Mouse (Mus musculus) midbrain, embryonic 11.5 days (tissue): ENCODE results near the gene Hells. TPM values are rescaled to one million over a fixed set of nuclear protein-coding genes. Genes with fewer than 3 reads are reported as not detected.

Source experiments
- ATAC-seq: fragments of 200-750 bp; cut with Nextera tagmentation; 2 replicates; pipeline ENCODE4 v1.8.0; 2017; ENCODE audit warnings: moderate TSS enrichment, moderate library complexity; ENCODE audit not compliant: low FRiP score
- DNase-seq: peaks from one replicate; pipeline ENCODE4 v3.0.0; 2015; ENCODE audit warnings: low spot score; ENCODE audit errors: missing footprints
- H3K27ac ChIP-seq: fragments of 300-500 bp; sonication (generic); 2 replicates; pipeline ENCODE4 v1.5.1; 2014; ENCODE audit warnings: low read depth, low read length
- H3K27me3 ChIP-seq: fragments of 300-500 bp; sonication (generic); 2 replicates; pipeline ENCODE4 v1.6.1; 2014; ENCODE audit warnings: mild to moderate bottlenecking, low read length, moderate library complexity, mixed read lengths; ENCODE audit not compliant: control insufficient read depth, insufficient read depth
- H3K36me3 ChIP-seq: fragments of 300-500 bp; sonication (generic); 2 replicates; pipeline ENCODE4 v1.6.1; 2014; ENCODE audit warnings: mild to moderate bottlenecking, low read length, moderate library complexity, mixed read lengths; ENCODE audit not compliant: control insufficient read depth, insufficient read depth
- H3K4me1 ChIP-seq: fragments of 300-500 bp; sonication (generic); 2 replicates; pipeline ENCODE4 v1.6.1; 2014; ENCODE audit warnings: low read length; ENCODE audit not compliant: control insufficient read depth, insufficient read depth
- H3K4me2 ChIP-seq: fragments of 300-500 bp; sonication (generic); 2 replicates; pipeline ENCODE4 v1.6.1; 2014; ENCODE audit warnings: mild to moderate bottlenecking, moderate library complexity
- H3K4me3 ChIP-seq: fragments of 300-500 bp; sonication (generic); 2 replicates; pipeline ENCODE4 v1.5.1; 2014; ENCODE audit warnings: low read depth, low read length
- H3K9ac ChIP-seq: fragments of 300-500 bp; sonication (generic); 2 replicates; pipeline ENCODE4 v1.6.1; 2014; ENCODE audit warnings: low read length
- H3K9me3 ChIP-seq: fragments of 300-500 bp; sonication (generic); 2 replicates; pipeline ENCODE4 v1.6.1; 2016; ENCODE audit warnings: low read length; ENCODE audit not compliant: control insufficient read depth
- WGBS: fragments of 180-500 bp; shearing (Covaris S2); extraction: QIAGEN DNeasy Blood & Tissue Kit; methylation state at CpG from one replicate; pipeline ENCODE4 v1.1.7; 2014; 5-methylcytosine and 5-hydroxymethylcytosine counted together
- polyA plus RNA-seq: library from polyadenylated mRNA; unstranded; fragments of >200 nt; fragmentation: Nextera tagmentation; extraction: Ambion mirVana; gene quantifications from 2 replicates; pipeline ENCODE4 v1.2.1, GENCODE M21; 2014

Hells gene
- polyA plus RNA-seq, 1 experiment from 2014 or later: 94.3 TPM

GRCm38 (mm10) chr19:38930252-38930787, 395 bp upstream of the Hells start:
- Histone ChIP-seq H3K4me1 (peaks cover 6% of the 10 kb centered on the region; the same call in 1 of the 2 replicates), H3K27me3 (no peaks in the 10 kb centered on the region), H3K4me2 (peak overlapping the region; percentile 82), H3K9ac (peak overlapping the region; percentile 92), H3K4me3 (peak overlapping the region; percentile 81), H3K9me3 (no peaks in the 10 kb centered on the region), H3K36me3 (peaks cover 4% of the 10 kb centered on the region; the same call in 1 of the 2 replicates), H3K27ac (no peak overlapping the region)
- ATAC-seq: peak; percentile 52
- WGBS: 2% methylated on average over 23 of the region's 23 CpGs
- DNase-seq: no peak

GRCm38 (mm10) chr19:38931566-38931890, 813 bp downstream of the Hells start:
- H3K4me2 ChIP-seq: peak overlapping the region; percentile 82
- H3K27me3 ChIP-seq: no peaks in the 10 kb centered on the region
- DNase-seq (peak; percentile 87), ATAC-seq (no peak)
- peaks cover 6% of the 10 kb centered on the region; the same call in 1 of the 2 replicates for H3K4me1 ChIP-seq
- H3K9me3 ChIP-seq: no peaks in the 10 kb centered on the region
- H3K4me3 ChIP-seq: peak overlapping the region; percentile 81
- 2% methylated on average over 6 of the region's 6 CpGs for WGBS
- peak overlapping the region; percentile 92 for H3K9ac ChIP-seq
- H3K36me3 ChIP-seq: peaks cover 7% of the 10 kb centered on the region; the same call in 1 of the 2 replicates
- H3K27ac ChIP-seq: no peak overlapping the region

GRCm38 (mm10) chr19:38944590-38945307, 14.0 kb downstream of the Hells start:
- Histone ChIP-seq H3K36me3 (peaks cover 6% of the 10 kb centered on the region), H3K9ac (no peak overlapping the region), H3K4me2 (no peak overlapping the region), H3K27ac (no peak overlapping the region), H3K9me3 (no peaks in the 10 kb centered on the region), H3K27me3 (no peaks in the 10 kb centered on the region), H3K4me1 (no peaks in the 10 kb centered on the region), H3K4me3 (no peak overlapping the region)
- no peak for DNase-seq
- 83% methylated on average over 2 of the region's 2 CpGs for WGBS
- ATAC-seq: no peak

GRCm38 (mm10) chr19:38970741-38971140, 40.0 kb downstream of the Hells start:
- Histone ChIP-seq H3K4me2 (no peak overlapping the region), H3K36me3 (no peaks in the 10 kb centered on the region; the same call in 1 of the 2 replicates), H3K27me3 (no peaks in the 10 kb centered on the region), H3K4me1 (no peaks in the 10 kb centered on the region), H3K9me3 (no peaks in the 10 kb centered on the region), H3K4me3 (no peak overlapping the region), H3K9ac (no peak overlapping the region), H3K27ac (no peak overlapping the region)
- peak; percentile 82 for DNase-seq
- 96% methylated on average over 6 of the region's 6 CpGs for WGBS
- no peak for ATAC-seq

- H3K4me2 ChIP-seq: no peak overlapping the region
- H3K9ac ChIP-seq: no peak overlapping the region
- H3K27me3 ChIP-seq: no peaks in the 10 kb centered on the region
- DNase-seq (no peak), ATAC-seq (peak; percentile 47; the same call in 1 of the 2 replicates)
- no peak overlapping the region for H3K27ac ChIP-seq
- no peaks in the 10 kb centered on the region for H3K4me1 ChIP-seq
- no peak overlapping the region for H3K4me3 ChIP-seq
- H3K9me3 ChIP-seq: no peaks in the 10 kb centered on the region
- H3K36me3 ChIP-seq: no peaks in the 10 kb centered on the region
- 74% methylated on average over 5 of the region's 5 CpGs for WGBS
Observed at GRCm38 (mm10) chr19:38972581-38972980, 41.9 kb downstream of the Hells start.

- ATAC-seq: peak; percentile 40; the same call in 1 of the 2 replicates
- H3K4me3 ChIP-seq: no peak overlapping the region
Observed at GRCm38 (mm10) chr19:38973666-38974065, 43.0 kb downstream of the Hells start.

GRCm38 (mm10) chr19:38976269-38976668, 45.6 kb downstream of the Hells start:
- Histone ChIP-seq H3K4me3 (no peak overlapping the region), H3K9me3 (no peaks in the 10 kb centered on the region), H3K4me2 (no peak overlapping the region), H3K9ac (no peak overlapping the region), H3K4me1 (no peaks in the 10 kb centered on the region), H3K27me3 (no peaks in the 10 kb centered on the region), H3K36me3 (no peaks in the 10 kb centered on the region), H3K27ac (no peak overlapping the region)
- DNase-seq (no peak), ATAC-seq (no peak)

More at GRCm38 (mm10) chr19:38973666-38974065, 43.0 kb downstream of the Hells start:
- no peaks in the 10 kb centered on the region for H3K27me3 ChIP-seq
- 73% methylated on average over 7 of the region's 7 CpGs for WGBS
- H3K27ac ChIP-seq: no peak overlapping the region
- no peaks in the 10 kb centered on the region for H3K9me3 ChIP-seq
- H3K4me2 ChIP-seq: no peak overlapping the region
- H3K9ac ChIP-seq: no peak overlapping the region
- DNase-seq: no peak
- no peaks in the 10 kb centered on the region for H3K4me1 ChIP-seq
- no peaks in the 10 kb centered on the region for H3K36me3 ChIP-seq

GRCm38 (mm10) chr19:38981966-38982365, 51.3 kb downstream of the Hells start:
- no peak overlapping the region for H3K4me3 ChIP-seq
- H3K9me3 ChIP-seq: no peaks in the 10 kb centered on the region
- ATAC-seq (no peak), DNase-seq (peak; percentile 92)
- H3K4me2 ChIP-seq: no peak overlapping the region
- 0% methylated on average over 1 of the region's 1 CpGs for whole genome bisulfite sequencing
- H3K27ac ChIP-seq: no peak overlapping the region
- no peaks in the 10 kb centered on the region for H3K36me3 ChIP-seq
- H3K27me3 ChIP-seq: no peaks in the 10 kb centered on the region
- no peaks in the 10 kb centered on the region for H3K4me1 ChIP-seq
- H3K9ac ChIP-seq: no peak overlapping the region

GRCm38 (mm10) chr19:38998248-38998647, 67.5 kb downstream of the Hells start:
- no peak overlapping the region for H3K9ac ChIP-seq
- H3K27ac ChIP-seq: no peak overlapping the region
- ATAC-seq: no peak
- H3K4me1 ChIP-seq: no peaks in the 10 kb centered on the region
- no peak for DNase-seq
- no peak overlapping the region for H3K4me2 ChIP-seq
- no peak overlapping the region for H3K4me3 ChIP-seq
- 93% methylated on average over 4 of the region's 4 CpGs for WGBS
- no peaks in the 10 kb centered on the region for H3K9me3 ChIP-seq
- H3K36me3 ChIP-seq: no peaks in the 10 kb centered on the region
- H3K27me3 ChIP-seq: no peaks in the 10 kb centered on the region
